Mouse (Mus musculus) liver, postnatal 0 days (tissue): ENCODE data around the gene Rab11fip4. TPM values are rescaled to one million over a fixed set of nuclear protein-coding genes. Genes with fewer than 3 reads are reported as not detected.

Source experiments
- ATAC-seq: fragments of 200-750 bp; cut with Nextera tagmentation; 2 replicates; pipeline ENCODE4 v1.8.0; 2017; ENCODE audit warnings: mild to moderate bottlenecking, moderate library complexity
- DNase-seq: peaks from one replicate; pipeline ENCODE4 v3.0.0-alpha.2; 2016
- H3K27ac ChIP-seq: fragments of 300-500 bp; sonication (generic); 2 replicates; pipeline ENCODE4 v1.5.1; 2014; ENCODE audit warnings: antibody characterized with exemption, moderate library complexity, mild to moderate bottlenecking, low read depth
- H3K27me3 ChIP-seq: fragments of 300-500 bp; sonication (generic); 2 replicates; pipeline ENCODE4 v1.6.1; 2014; ENCODE audit warnings: low read length, control low read depth, mixed read lengths; ENCODE audit not compliant: insufficient read depth
- H3K36me3 ChIP-seq: fragments of 300-500 bp; sonication (generic); replicated peaks from 2 replicates; pipeline ENCODE4 v1.6.1; 2014; ENCODE audit warnings: mild to moderate bottlenecking, control low read depth, low read length, moderate library complexity, mixed read lengths; ENCODE audit not compliant: insufficient read depth
- H3K4me1 ChIP-seq: fragments of 300-500 bp; sonication (generic); 2 replicates; pipeline ENCODE4 v1.6.1; 2014; ENCODE audit warnings: antibody characterized with exemption, mild to moderate bottlenecking, control low read depth; ENCODE audit not compliant: insufficient read depth
- H3K4me2 ChIP-seq: fragments of 300-500 bp; sonication (generic); 2 replicates; pipeline ENCODE4 v1.6.1; 2014; ENCODE audit warnings: low read depth, mild to moderate bottlenecking, low read length, moderate library complexity, mixed read lengths
- H3K4me3 ChIP-seq: fragments of 300-500 bp; sonication (generic); 2 replicates; pipeline ENCODE4 v1.5.1; 2014; ENCODE audit warnings: low read depth, low read length
- H3K9ac ChIP-seq: fragments of 300-500 bp; sonication (generic); replicated peaks from 2 replicates; pipeline ENCODE4 v1.6.1; 2014; ENCODE audit warnings: mild to moderate bottlenecking, moderate library complexity
- H3K9me3 ChIP-seq: fragments of 300-500 bp; sonication (generic); 2 replicates; pipeline ENCODE4 v1.6.1; 2016; ENCODE audit warnings: mild to moderate bottlenecking, control low read depth, low read length, mixed read lengths
- CTCF ChIP-seq: sonication (generic); IDR thresholded peaks from 2 replicates; pipeline ENCODE4 v1.5.1; 2016; ENCODE audit warnings: antibody characterized with exemption, low read depth
- EP300 ChIP-seq: IDR thresholded peaks from 2 replicates; pipeline ENCODE4 v1.6.1; 2016; ENCODE audit warnings: antibody characterized with exemption, low read depth, mild to moderate bottlenecking
- WGBS: fragments of 180-500 bp; shearing (Covaris S2); extraction: QIAGEN DNeasy Blood & Tissue Kit; methylation state at CpG from one replicate; pipeline ENCODE4 v1.1.7; 2014; ENCODE audit not compliant: insufficient replicate concordance; 5-methylcytosine and 5-hydroxymethylcytosine counted together
- polyA plus RNA-seq: library from polyadenylated mRNA; unstranded; fragments of >200 nt; fragmentation: Nextera tagmentation; extraction: Ambion mirVana; gene quantifications from 2 replicates; pipeline ENCODE4 v1.2.1, GENCODE M21; 2015

Gene Rab11fip4
- polyA plus RNA-seq, 1 experiment from 2014 or later = 1.1 TPM

DNA sequence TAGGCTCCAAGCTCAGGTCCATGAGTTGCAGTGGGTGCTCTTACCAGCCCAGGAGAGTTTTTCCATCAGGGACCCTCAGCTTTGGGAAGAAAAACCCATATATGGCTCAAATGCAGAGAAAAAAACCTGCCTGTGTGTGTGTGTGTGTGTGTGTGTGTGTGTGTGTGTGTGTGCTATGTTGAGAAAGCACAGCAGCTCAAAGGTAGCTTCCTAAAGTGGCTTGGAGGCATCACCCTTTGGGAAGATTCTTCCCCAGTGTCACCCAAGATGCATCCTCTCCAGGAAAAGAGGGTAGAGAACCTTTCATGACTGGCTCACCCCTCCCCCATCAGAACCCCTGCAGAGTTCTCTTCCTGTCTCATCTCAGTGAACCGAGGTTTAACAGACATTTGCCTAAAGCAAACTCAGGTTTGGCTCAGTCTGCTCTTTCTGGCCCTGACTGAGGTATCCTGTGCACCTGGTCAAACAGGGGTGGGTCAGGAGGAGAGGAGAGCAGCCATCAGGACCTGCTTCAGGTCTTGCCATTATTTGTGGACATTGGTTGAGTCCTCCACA lies 21.1 kb downstream of the Rab11fip4 start:
- 8% methylated on average over 1 of the region's 1 CpGs for WGBS
- Histone ChIP-seq H3K36me3 (no peaks in the 10 kb centered on the region), H3K27ac (no peak overlapping the region), H3K9ac (no peak overlapping the region), H3K9me3 (no peaks in the 10 kb centered on the region), H3K4me3 (no peak overlapping the region), H3K27me3 (no peaks in the 10 kb centered on the region), H3K4me2 (no peak overlapping the region), H3K4me1 (peaks cover 10% of the 10 kb centered on the region)
- DNase-seq = no peak
- ATAC-seq = no peak
- TF ChIP-seq EP300 (no peak), CTCF (no peak)

- ATAC-seq = no peak
- WGBS = 74% methylated on average over 3 of the region's 3 CpGs
- no peak for TF ChIP-seq CTCF
- no peak for TF ChIP-seq EP300
- no peak overlapping the region for H3K9ac ChIP-seq
- H3K9me3 ChIP-seq = no peaks in the 10 kb centered on the region
- no peak overlapping the region for H3K4me2 ChIP-seq
- no peak for DNase-seq
- no peak overlapping the region for H3K4me3 ChIP-seq
- no peaks in the 10 kb centered on the region for H3K36me3 ChIP-seq
- no peak overlapping the region for H3K27ac ChIP-seq
- H3K27me3 ChIP-seq = no peaks in the 10 kb centered on the region
- peaks cover 10% of the 10 kb centered on the region for H3K4me1 ChIP-seq
Measured at GRCm38 (mm10) chr11:79613084-79613483, 22.1 kb downstream of the Rab11fip4 start.

DNA sequence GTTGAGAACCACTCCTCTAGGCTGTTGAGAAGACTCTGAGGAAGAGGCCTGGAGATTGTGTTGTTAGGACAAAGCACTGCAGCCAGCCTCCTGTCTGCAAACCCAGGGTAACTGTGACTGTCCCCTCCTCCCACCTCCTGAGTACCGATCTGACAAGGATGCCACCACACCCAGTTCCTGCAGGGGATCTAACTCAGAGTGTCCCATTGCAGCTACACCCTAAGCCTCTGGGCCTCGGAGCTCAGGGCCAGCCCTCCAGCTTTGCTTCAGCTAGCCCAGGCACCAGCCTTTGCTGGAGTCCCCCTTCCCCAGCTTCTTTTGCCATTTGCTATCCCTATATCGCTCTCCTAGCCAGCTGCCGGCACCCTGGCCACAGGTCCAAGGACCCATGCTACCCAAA lies 22.7 kb downstream of the Rab11fip4 start:
- Histone ChIP-seq H3K9me3 (no peaks in the 10 kb centered on the region), H3K9ac (no peak overlapping the region), H3K36me3 (no peaks in the 10 kb centered on the region), H3K4me1 (peaks cover 10% of the 10 kb centered on the region), H3K27me3 (no peaks in the 10 kb centered on the region), H3K4me2 (no peak overlapping the region), H3K27ac (no peak overlapping the region), H3K4me3 (no peak overlapping the region)
- DNase-seq (no peak), ATAC-seq (no peak)
- TF ChIP-seq EP300 (no peak), CTCF (no peak)
- WGBS = 58% methylated on average over 4 of the region's 4 CpGs

DNA sequence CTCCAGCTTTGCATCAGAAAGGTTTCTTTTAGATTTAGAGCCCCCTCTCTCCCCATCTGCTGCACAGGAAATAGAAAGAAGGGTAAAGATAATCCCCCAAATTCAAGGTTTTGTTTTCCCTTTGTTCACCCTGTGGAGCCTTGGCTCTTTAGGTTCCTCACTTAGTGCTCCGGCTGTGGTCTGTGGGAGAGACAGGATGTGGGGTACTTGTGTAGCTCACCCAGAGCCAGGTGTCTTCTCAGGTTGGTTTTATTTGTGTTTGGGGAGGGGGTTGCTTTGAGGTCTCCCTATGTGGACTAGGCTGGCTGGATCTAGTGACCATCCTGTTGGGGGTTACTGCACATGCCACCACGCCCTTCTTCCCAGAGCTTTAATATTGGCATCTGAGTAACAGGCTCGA lies 23.9 kb downstream of the Rab11fip4 start:
- Histone ChIP-seq H3K4me1 (peaks cover 10% of the 10 kb centered on the region), H3K9me3 (no peaks in the 10 kb centered on the region), H3K27me3 (no peaks in the 10 kb centered on the region), H3K4me2 (no peak overlapping the region), H3K9ac (no peak overlapping the region), H3K36me3 (no peaks in the 10 kb centered on the region), H3K4me3 (no peak overlapping the region), H3K27ac (no peak overlapping the region)
- DNase-seq (no peak), ATAC-seq (no peak)
- WGBS = 68% methylated on average over 3 of the region's 3 CpGs
- TF ChIP-seq CTCF = no peak
- no peak for TF ChIP-seq EP300

DNA sequence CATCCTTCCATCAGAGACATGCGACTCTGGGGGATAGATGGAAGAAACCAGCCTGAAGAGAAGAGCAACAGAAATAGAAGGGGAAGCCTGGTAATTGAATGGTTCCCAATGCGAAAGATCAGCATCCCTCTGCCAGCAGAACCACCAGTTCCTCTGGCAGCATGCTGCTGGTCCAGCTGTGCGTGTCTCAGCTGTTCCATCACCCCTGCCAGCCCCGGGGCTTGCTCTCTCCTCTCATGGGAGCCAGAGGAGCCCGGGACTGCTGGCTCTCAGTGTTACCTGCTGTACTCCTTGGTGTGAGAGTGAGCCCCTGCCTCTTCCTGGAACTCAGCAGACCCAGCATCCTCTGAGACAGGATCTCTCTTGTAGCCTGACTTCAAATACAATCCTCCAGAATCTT lies 24.9 kb downstream of the Rab11fip4 start:
- no peaks in the 10 kb centered on the region for H3K9me3 ChIP-seq
- H3K4me1 ChIP-seq = peaks cover 4% of the 10 kb centered on the region; the same call in 1 of the 2 replicates
- 46% methylated on average over 5 of the region's 5 CpGs for WGBS
- no peak for TF ChIP-seq CTCF
- TF ChIP-seq EP300 = no peak
- ATAC-seq (no peak), DNase-seq (no peak)
- H3K4me3 ChIP-seq = no peak overlapping the region
- no peaks in the 10 kb centered on the region for H3K27me3 ChIP-seq
- no peak overlapping the region for H3K27ac ChIP-seq
- no peak overlapping the region for H3K4me2 ChIP-seq
- H3K9ac ChIP-seq = no peak overlapping the region
- H3K36me3 ChIP-seq = no peaks in the 10 kb centered on the region

GRCm38 (mm10) chr11:79617991-79618390 lies 27.0 kb downstream of the Rab11fip4 start:
- Histone ChIP-seq H3K4me3 (no peak overlapping the region), H3K9ac (no peak overlapping the region), H3K4me2 (no peak overlapping the region), H3K27me3 (no peaks in the 10 kb centered on the region), H3K27ac (no peak overlapping the region), H3K4me1 (no peaks in the 10 kb centered on the region), H3K36me3 (no peaks in the 10 kb centered on the region), H3K9me3 (no peaks in the 10 kb centered on the region)
- WGBS = 81% methylated on average over 8 of the region's 8 CpGs
- ATAC-seq (no peak), DNase-seq (no peak)
- TF ChIP-seq EP300 = no peak
- no peak for TF ChIP-seq CTCF

GRCm38 (mm10) chr11:79623029-79623428 lies 32.0 kb downstream of the Rab11fip4 start:
- Histone ChIP-seq H3K9ac (no peak overlapping the region), H3K4me1 (no peaks in the 10 kb centered on the region), H3K4me3 (no peak overlapping the region), H3K9me3 (no peaks in the 10 kb centered on the region), H3K36me3 (no peaks in the 10 kb centered on the region), H3K27ac (peak overlapping the region; percentile 57; the same call in 1 of the 2 replicates), H3K27me3 (no peaks in the 10 kb centered on the region), H3K4me2 (no peak overlapping the region)
- DNase-seq = no peak
- WGBS = 39% methylated on average over 5 of the region's 5 CpGs
- ATAC-seq = peak; percentile 74
- TF ChIP-seq EP300 (no peak), CTCF (no peak)
